Mouse (Mus musculus) central nervous system, embryonic 14 days (tissue): ENCODE data around the gene Cited2. TPM values are rescaled to one million over a fixed set of nuclear protein-coding genes. Genes with fewer than 3 reads are reported as not detected.

Experiments
- polyA plus RNA-seq: library from polyadenylated mRNA; depleted of rRNA; stranded (reverse); fragments of >200 nt; gene quantifications from 2 replicates; pipeline ENCODE4 v1.2.3, GENCODE M21; 2012; rRNA removed

Gene Cited2
- 97.3 and 103 TPM in 2 replicates for polyA plus RNA-seq

GRCm38 (mm10) chr10:17722653-17723410, at the start of gene Cited2:
TSS of gene Cited2 (plus strand) at chr10:17723218.

Other genes starting within 250 kb of the Cited2 start
- gene Txlnb, start 73.0 kb downstream of the Cited2 start, polyA plus RNA-seq: 0.96 and 1.5 TPM in 2 replicates
- gene Heca, start 224.8 kb downstream of the Cited2 start, polyA plus RNA-seq: 18.6 and 19.4 TPM in 2 replicates